Mouse (Mus musculus): Measurements from ENCODE around the gene Haus2.
"Not testable (repeated sequence)": the region's sequence is repeated elsewhere in the genome, so short reads cannot be mapped to it uniquely, and the experiment has no call there.

Haus2 gene

GRCm38 (mm10) chr2:120608830-120609723 is at the start of gene Haus2, which contains the start of gene Lrrc57:
Haus2 (plus strand) TSS chr2:120609383.
Lrrc57 (minus strand) TSS chr2:120609520.
- in situ Hi-C loops (cut with MboI; ENCODE audit: low sequenced_read_pairs) = no loop called here

- in situ Hi-C loops (cut with MboI; ENCODE audit: low sequenced_read_pairs) = no loop called here
Measured at GRCm38 (mm10) chr2:120561524-120561923, 47.7 kb upstream of the Haus2 start.

DNA sequence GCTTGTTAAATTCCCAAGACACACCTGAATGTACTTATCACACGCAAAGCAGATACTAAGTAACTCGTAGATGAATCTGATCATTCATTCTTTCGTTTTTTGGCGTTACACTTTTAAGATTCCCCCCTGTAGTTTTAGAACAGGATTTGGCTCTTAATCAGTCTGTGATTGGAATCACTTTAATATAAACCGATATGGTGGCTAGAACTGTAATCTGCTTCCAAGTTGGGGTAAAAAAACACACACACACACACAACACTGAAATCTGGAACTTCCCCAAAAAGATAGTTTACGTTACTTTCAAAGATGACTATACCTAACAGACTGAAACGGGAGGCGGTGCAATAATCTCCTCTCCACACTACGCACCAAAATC is 46.3 kb upstream of the Haus2 start:
- in situ Hi-C loops (cut with MboI; ENCODE audit: low sequenced_read_pairs) = no loop called here

DNA sequence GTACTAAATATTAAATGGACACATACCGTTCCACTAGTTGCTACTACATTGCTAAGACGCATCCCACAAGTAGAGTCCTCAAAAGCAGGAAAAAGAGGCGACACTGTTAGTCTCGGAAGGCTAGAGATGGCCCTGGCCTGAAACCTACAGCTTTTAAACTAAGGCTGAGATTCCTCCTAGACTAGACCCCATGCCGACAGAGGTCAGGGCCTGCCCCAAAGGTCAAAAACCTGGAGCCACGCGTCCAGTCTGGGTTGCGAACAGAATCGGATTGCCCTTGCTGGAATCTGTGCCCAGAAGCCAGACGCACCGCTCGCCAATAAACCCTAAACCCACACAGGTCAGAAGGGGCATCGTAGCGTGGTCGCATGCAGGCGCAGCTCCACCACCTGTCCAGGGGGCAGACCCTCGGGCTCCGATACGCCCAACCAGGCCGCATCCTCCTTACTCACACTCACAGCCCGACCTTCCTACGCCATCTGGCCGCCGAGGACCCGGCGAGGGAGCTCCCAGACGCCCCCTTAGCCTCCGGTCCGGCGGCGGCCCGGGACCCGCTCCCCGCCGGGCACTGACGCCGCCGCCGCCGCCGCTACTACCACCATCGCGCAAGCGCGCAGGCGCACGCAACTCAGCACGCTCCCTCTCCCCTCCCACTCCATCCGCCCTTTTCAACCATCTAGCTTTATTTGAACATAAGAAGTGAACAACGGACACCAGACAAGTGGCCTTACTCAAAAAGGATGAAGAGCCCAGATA is 45.8 kb upstream of the Haus2 start, which contains the start of gene Zfp106:
Gene Zfp106, minus strand, starts transcription at position 609 of the 756 bp plus-strand sequence.
- in situ Hi-C loops (cut with MboI; ENCODE audit: low sequenced_read_pairs) = no loop called here

- in situ Hi-C loops (cut with MboI; ENCODE audit: low sequenced_read_pairs) = not testable (repeated sequence)
Measured at GRCm38 (mm10) chr2:120564548-120565188, 44.5 kb upstream of the Haus2 start.

DNA sequence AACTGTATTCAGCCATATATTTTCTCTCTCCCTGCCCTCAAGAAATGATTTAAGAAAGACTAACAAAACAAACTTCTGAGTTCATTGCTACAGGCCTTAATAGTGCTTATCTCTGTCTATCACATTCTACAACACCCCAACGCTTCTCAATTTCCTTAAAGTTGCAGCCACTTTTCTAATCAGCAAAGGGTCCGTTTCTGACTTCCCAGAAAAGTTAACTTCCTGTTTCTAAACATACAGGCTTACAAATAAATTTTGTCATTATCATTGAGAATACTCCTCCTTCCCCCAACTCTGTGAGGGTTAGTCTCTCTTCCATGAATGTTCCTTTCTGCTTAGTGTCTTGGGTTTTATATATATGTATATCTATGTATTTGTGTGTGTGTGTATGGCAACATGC is 43.8 kb upstream of the Haus2 start:
- in situ Hi-C loops (cut with MboI; ENCODE audit: low sequenced_read_pairs) = no loop called here

GRCm38 (mm10) chr2:120566886-120567797 is 42.0 kb upstream of the Haus2 start, which contains the start of gene Snap23:
Snap23 (plus strand) TSS chr2:120567671.
- in situ Hi-C loops (cut with MboI; ENCODE audit: low sequenced_read_pairs) = no loop called here

- in situ Hi-C loops (cut with MboI; ENCODE audit: low sequenced_read_pairs) = no loop called here
Measured at GRCm38 (mm10) chr2:120567798-120568320, 41.3 kb upstream of the Haus2 start.

- in situ Hi-C loops (cut with MboI; ENCODE audit: low sequenced_read_pairs) = no loop called here
Measured at GRCm38 (mm10) chr2:120571081-120571480, 38.1 kb upstream of the Haus2 start.

DNA sequence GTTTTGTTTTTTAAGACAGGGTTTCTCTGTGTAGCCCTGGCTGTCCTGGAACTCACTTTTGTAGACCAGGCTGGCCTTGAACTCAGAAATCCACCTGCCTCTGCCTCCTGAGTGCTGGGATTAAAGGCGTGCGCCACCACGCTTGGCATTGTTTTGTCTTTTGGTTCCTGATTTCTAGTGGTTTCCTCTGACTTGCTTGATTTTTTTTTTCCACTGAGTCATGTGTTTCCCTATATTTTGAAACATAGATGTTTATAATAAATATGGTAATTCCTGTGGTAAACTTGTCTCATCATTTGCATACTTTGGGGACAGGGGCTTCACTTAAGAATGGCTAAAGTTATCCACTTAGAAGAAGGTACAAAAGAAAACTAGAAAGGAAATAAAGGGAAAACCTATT is 37.0 kb upstream of the Haus2 start:
- in situ Hi-C loops (cut with MboI; ENCODE audit: low sequenced_read_pairs) = not testable (repeated sequence)

DNA sequence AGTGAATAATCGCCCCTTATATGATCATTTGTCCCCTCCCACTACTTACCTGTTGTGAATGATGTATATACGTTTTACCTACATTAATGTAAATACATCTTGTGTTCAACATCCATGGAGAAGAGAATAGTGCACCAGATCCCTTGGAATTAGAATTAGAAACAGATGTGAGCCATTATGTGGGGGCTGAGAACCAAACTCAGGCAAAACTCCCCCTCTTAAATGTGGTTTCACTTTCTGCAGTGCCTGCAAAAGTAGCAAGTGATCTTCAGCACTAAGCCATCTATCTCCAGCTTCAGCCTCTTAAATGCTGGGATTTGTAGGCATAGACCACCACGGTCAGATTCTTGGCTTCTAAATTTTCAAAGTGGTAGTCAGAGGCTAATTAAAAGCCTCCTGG is 34.1 kb upstream of the Haus2 start:
- in situ Hi-C loops (cut with MboI; ENCODE audit: low sequenced_read_pairs) = no loop called here

DNA sequence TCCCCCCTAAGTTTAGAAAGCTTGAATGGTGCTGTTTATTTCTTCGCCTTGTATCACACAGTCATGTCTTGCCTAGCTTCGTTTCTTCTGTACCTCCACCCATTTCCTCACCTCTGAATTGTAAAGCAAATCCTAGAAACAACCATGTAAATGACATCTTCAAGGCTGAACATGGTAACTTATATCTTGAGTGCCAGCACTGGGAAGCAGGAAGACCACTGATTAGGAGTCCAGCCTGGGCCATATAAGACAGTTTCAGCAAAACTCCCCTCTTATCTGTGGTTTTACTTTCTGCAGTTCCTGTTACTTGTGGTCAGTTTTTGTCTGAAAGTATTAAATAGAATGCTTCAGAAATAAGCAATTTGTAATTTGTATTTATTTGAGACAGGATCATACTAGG is 33.2 kb upstream of the Haus2 start:
- in situ Hi-C loops (cut with MboI; ENCODE audit: low sequenced_read_pairs) = no loop called here

DNA sequence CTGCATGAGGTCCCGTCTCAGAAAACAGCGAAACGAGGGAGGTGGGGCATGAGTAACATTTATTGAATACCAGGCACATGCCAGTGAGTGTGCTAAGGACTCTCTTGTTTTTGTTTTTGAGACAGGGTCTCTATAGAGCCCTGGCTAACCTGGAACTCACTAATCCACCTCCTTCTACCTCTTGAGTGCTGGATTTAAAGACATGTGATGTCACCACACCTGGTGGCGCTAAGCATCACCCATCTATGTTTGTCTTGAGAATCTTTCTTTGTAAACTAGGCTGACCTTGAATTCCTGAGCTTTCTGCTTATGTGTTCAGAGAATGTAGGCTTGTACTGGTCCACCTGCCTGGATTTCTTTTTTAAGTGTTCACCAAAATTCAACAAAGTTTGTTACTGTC is 31.4 kb upstream of the Haus2 start:
- in situ Hi-C loops (cut with MboI; ENCODE audit: low sequenced_read_pairs) = no loop called here

- in situ Hi-C loops (cut with MboI; ENCODE audit: low sequenced_read_pairs) = no loop called here
Measured at GRCm38 (mm10) chr2:120578286-120578685, 30.9 kb upstream of the Haus2 start.

GRCm38 (mm10) chr2:120589759-120590158 is 19.4 kb upstream of the Haus2 start:
- in situ Hi-C loops (cut with MboI; ENCODE audit: low sequenced_read_pairs) = no loop called here

DNA sequence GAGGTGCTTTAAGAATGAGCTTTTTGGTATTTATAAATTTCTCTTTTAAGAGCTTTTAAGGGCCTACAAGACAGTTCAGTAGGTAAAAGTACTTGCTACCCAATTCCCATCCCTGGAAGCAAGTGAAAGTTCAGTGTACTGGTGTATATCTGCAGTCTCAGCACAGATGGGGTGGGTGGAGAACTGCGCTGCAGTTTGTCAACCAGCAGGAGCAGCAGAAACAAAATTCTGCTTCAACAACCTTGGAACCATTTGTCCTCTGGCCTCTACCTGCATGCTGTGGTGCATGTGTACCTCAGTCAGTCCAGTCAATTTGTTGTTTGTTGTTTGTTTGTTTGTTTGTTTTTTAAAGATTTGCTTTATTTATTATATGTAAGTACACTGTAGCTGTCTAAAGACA is 17.0 kb upstream of the Haus2 start:
- in situ Hi-C loops (cut with MboI; ENCODE audit: low sequenced_read_pairs) = no loop called here

GRCm38 (mm10) chr2:120597734-120598133 is 11.4 kb upstream of the Haus2 start:
- in situ Hi-C loops (cut with MboI; ENCODE audit: low sequenced_read_pairs) = no loop called here

DNA sequence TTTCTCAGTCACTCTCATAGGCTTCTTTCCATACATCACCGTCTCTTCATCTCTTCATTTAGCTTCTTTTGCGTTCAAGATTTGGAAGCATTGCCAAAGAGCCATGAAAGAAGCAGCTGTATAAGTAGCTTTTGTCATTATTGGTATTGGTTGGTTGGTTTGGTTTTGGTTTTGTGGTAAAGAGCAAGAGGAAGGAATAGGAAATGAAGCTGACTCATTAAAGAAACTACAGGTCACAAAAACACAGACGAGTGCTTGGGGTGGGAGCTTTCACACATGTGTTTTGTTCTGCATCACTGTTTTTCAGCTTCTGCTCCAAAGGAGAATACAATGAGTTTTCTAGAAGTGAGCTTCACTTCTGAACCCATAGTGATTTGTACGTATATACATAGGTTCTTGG is 9.7 kb upstream of the Haus2 start:
- in situ Hi-C loops (cut with MboI; ENCODE audit: low sequenced_read_pairs) = no loop called here

DNA sequence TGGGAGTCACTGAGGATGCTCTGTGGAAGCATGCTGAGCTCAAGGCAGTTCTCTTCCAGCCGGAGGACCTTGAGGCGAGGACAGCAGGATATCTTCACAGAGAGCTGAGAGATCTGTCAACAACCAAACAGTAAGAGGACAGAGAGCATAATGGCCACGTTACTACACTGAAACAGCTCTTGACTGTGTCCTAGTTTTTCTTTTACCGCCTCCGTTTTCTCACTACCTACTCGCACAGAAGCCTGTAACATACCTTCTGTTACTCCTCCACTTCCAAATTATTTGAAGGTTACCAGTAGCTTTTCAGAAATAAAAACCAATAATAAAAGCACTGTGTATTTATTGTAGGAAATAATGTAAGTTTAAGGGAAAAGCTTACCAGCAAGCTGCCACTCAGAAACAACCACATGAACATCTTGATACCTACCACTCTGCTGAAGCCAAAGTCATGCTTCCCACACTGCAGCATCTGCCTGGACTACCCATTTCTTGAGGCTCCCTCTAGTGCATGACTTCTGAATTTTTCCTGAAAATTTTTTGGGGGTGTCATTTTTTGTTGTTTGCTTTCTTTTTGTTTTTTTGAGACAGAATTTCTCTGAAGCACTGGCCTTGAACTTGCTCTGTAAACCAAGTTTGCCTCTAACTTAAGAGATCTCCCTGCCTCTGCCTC is 3.0 kb upstream of the Haus2 start:
- in situ Hi-C loops (cut with MboI; ENCODE audit: low sequenced_read_pairs) = no loop called here
